Mouse (Mus musculus): ENCODE results near the gene Rhno1. TPM values are rescaled to one million over a fixed set of nuclear protein-coding genes. Genes with fewer than 3 reads are reported as not detected.

The Rhno1 gene
- total and polyA plus RNA-seq, 3 experiments, result 18.5 to 60.0 (median 28.7) TPM

DNA sequence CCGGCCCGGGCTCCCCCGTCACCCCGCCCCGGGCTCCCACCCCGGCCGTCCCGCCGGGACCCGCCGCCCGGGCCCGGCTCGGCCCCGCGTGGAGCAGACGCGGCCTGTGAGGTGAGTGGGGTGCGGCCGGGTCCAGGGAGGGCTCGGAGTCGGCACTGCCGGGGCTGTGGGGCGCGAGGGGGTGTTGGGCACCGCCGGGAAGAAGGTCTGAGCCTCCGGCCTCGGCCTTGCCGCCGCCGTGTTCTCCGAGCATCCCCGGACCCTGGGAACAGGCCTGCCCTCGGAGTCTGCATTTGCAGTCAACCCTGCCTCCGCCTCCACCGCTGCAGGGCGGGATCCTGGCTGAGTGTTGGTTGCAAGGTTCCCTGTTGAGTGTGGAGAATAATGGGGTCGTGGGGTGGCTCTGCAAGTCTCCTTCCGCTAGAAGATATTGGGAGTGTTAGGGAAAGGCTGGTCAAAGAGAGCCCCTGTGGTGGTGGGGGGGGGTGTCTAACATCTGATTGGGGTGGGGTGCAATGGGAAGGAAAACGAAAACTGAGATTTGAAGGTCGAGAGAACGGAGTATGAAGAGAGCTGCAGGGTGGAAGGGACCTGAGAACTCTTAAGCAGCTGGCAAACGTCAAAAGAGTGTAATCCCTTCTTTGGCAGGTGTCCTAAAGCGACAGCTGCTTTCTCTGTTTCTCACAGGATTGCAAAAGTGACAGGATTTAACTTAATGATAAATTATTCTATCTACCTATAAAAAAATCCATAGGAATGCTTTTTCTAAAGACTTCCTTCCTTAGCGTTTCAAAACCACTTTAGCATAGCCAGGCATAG, 505 bp upstream of the Rhno1 start:
- H3K79me2 ChIP-seq (replicated peaks; ENCODE audit: control insufficient read depth, extremely low read depth, insufficient read depth, poor library complexity, severe bottlenecking), result peaks cover 51% of the 10 kb centered on the region
- H3K36me3 ChIP-seq (replicated peaks in 1 of 2; ENCODE audit: control insufficient read depth in 1 of 2, insufficient read depth in 1 of 2, low read length in 1 of 2), result peaks cover 24 to 56% of the 10 kb centered on the region in 2 experiments
- peak overlapping the region; percentile 88 for H3K4me2 ChIP-seq (ENCODE audit: insufficient read depth, low read depth, poor library complexity, severe bottlenecking)
- no peaks in the 10 kb centered on the region for H3K9me3 ChIP-seq (replicated peaks; ENCODE audit: low read length)
- H3K27ac ChIP-seq (ENCODE audit: insufficient read depth, low read depth), result peak overlapping the region; percentile 45
- H3K4me1 ChIP-seq (ENCODE audit: control insufficient read depth in 1 of 2, insufficient read depth in 2 of 2), result peaks cover 13 to 58% of the 10 kb centered on the region in 2 experiments
- H3K27me3 ChIP-seq (replicated peaks), result no peaks in the 10 kb centered on the region
- peak overlapping the region; percentile 95 for H3K9ac ChIP-seq (ENCODE audit: insufficient read depth, low read depth)
- dilution Hi-C loops (cut with MboI; ENCODE audit: extremely low pct_ligation_motif_present, extremely low pct_unique_long_range_greater_than_20kb, low sequenced_read_pairs) (no loop called here), in situ Hi-C loops (cut with MboI; ENCODE audit: low pct_ligation_motif_present, low pct_unique_long_range_greater_than_20kb, low sequenced_read_pairs) (loop anchor here (5.0 kb wide), 1 partner anchor 49 kb away; no protein-coding TSS in a partner anchor)
- H3K4me3 ChIP-seq (replicated peaks in 1 of 3; ENCODE audit: low read depth in 2 of 3, low read length in 2 of 3, poor library complexity in 1 of 3), result peak overlapping the region; percentile 77 to 88 (median 85)
- TF ChIP-seq SIN3A (IDR thresholded peaks at IDR 0.05; ENCODE audit: low read length) (peak; percentile 45), MAZ (IDR thresholded peaks at IDR 0.05; ENCODE audit: low read depth, low read length) (no peak), UBTF (IDR thresholded peaks at IDR 0.05; ENCODE audit: low read depth, low read length) (0 out of 2 replicates have a peak, but pooled peaks have one; percentile 24), TBP (conservative IDR thresholded peaks at IDR 0.05; ENCODE audit: low read depth, low read length) (0 out of 2 replicates have a peak, but pooled peaks have one; percentile 33)
- DNase-seq (ENCODE audit: extremely low read depth), result peak; percentile 25

DNA sequence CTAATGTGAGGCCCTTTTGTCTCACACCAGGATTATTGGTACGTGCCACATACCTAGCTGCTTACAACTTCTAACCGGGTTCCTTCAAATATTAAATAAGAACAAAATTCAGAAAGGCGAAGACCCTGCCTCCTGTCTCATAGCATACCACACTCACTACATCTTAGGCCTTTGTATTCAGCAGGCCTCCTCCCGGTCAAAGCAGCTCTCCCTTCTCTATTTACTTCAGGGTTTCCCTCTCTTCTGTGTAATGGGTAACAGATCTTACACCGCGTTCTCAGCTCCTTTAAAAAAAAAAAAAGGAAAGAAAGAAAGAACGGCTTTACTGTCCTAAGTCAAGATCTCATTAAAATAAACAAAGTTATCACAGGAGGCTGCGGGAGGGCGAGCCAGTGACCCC, 810 bp downstream of the Rhno1 start:
- Histone ChIP-seq H3K4me2 (ENCODE audit: insufficient read depth, low read depth, poor library complexity, severe bottlenecking) (peak overlapping the region; percentile 89), H3K4me3 (replicated peaks in 1 of 3; ENCODE audit: low read depth in 2 of 3, low read length in 2 of 3, poor library complexity in 1 of 3) (peak overlapping the region; percentile 77 to 88 (median 85)), H3K27ac (ENCODE audit: insufficient read depth, low read depth) (no peak overlapping the region), H3K36me3 (replicated peaks in 1 of 2; ENCODE audit: control insufficient read depth in 1 of 2, insufficient read depth in 1 of 2, low read length in 1 of 2) (peaks cover 27 to 58% of the 10 kb centered on the region in 2 experiments), H3K27me3 (replicated peaks) (no peaks in the 10 kb centered on the region), H3K79me2 (replicated peaks; ENCODE audit: control insufficient read depth, extremely low read depth, insufficient read depth, poor library complexity, severe bottlenecking) (peaks cover 51% of the 10 kb centered on the region), H3K4me1 (ENCODE audit: control insufficient read depth in 1 of 2, insufficient read depth in 2 of 2) (peaks cover 13 to 58% of the 10 kb centered on the region in 2 experiments), H3K9me3 (replicated peaks; ENCODE audit: low read length) (no peaks in the 10 kb centered on the region), H3K9ac (ENCODE audit: insufficient read depth, low read depth) (peak overlapping the region; percentile 95)
- dilution Hi-C loops (cut with MboI; ENCODE audit: extremely low pct_ligation_motif_present, extremely low pct_unique_long_range_greater_than_20kb, low sequenced_read_pairs) (no loop called here), in situ Hi-C loops (cut with MboI; ENCODE audit: low pct_ligation_motif_present, low pct_unique_long_range_greater_than_20kb, low sequenced_read_pairs) (loop anchor here (5.0 kb wide), 1 partner anchor 50 kb away; no protein-coding TSS in a partner anchor)
- no peak for TF ChIP-seq ZC3H11A (IDR thresholded peaks at IDR 0.05; ENCODE audit: low read depth, low read length)
- 0 out of 2 replicates have a peak, but pooled peaks have one; percentile 36 for TF ChIP-seq SIN3A (IDR thresholded peaks at IDR 0.05; ENCODE audit: low read length)
- DNase-seq (ENCODE audit: extremely low read depth), result no peak

DNA sequence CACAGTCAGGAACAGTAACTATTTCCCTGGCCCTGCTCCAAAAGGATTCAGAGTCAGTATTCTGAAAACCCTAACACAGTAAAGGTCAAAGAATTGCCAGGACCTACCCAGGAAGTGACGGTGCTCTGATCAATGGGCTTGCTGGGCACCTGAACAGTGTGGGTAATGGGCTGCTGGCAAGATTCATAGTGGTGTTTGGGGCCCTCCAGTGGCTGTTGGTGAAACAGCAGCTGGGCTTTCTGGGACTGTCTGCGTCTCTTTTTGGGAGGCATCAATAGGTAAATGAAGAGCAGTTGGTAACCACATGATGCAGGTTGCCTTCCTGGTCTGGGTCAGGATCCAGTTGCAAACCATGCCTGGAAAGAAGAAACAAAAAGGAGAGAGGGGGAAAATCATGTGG, 3.7 kb downstream of the Rhno1 start:
- Histone ChIP-seq H3K27me3 (replicated peaks) (no peaks in the 10 kb centered on the region), H3K4me2 (ENCODE audit: insufficient read depth, low read depth, poor library complexity, severe bottlenecking) (no peak overlapping the region), H3K36me3 (replicated peaks in 1 of 2; ENCODE audit: control insufficient read depth in 1 of 2, insufficient read depth in 1 of 2, low read length in 1 of 2) (peaks cover 22 to 42% of the 10 kb centered on the region in 2 experiments), H3K4me3 (replicated peaks in 1 of 3; ENCODE audit: low read depth in 2 of 3, low read length in 2 of 3, poor library complexity in 1 of 3) (no peak overlapping the region), H3K9ac (ENCODE audit: insufficient read depth, low read depth) (no peak overlapping the region), H3K27ac (ENCODE audit: insufficient read depth, low read depth) (no peak overlapping the region), H3K9me3 (replicated peaks; ENCODE audit: low read length) (no peaks in the 10 kb centered on the region), H3K79me2 (replicated peaks; ENCODE audit: control insufficient read depth, extremely low read depth, insufficient read depth, poor library complexity, severe bottlenecking) (peaks cover 38% of the 10 kb centered on the region), H3K4me1 (ENCODE audit: control insufficient read depth in 1 of 2, insufficient read depth in 2 of 2) (peaks cover 9 to 53% of the 10 kb centered on the region in 2 experiments)
- DNase-seq (ENCODE audit: extremely low read depth), result peak; percentile 58
- dilution Hi-C loops (cut with MboI; ENCODE audit: extremely low pct_ligation_motif_present, extremely low pct_unique_long_range_greater_than_20kb, low sequenced_read_pairs) (no loop called here), in situ Hi-C loops (cut with MboI; ENCODE audit: low pct_ligation_motif_present, low pct_unique_long_range_greater_than_20kb, low sequenced_read_pairs) (loop anchor here (5.0 kb wide), 1 partner anchor 37 kb away; no protein-coding TSS in a partner anchor)
- TF ChIP-seq ELF1 (IDR thresholded peaks at IDR 0.05; ENCODE audit: low read depth, low read length), result no peak
- TF ChIP-seq JUND (conservative IDR thresholded peaks at IDR 0.05; ENCODE audit: low read depth, low read length), result no peak
- TF ChIP-seq RAD21 (IDR thresholded peaks at IDR 0.05; ENCODE audit: low read depth, low read length), result peak; percentile 73
- no peak for TF ChIP-seq MEF2A (IDR thresholded peaks at IDR 0.05; ENCODE audit: borderline replicate concordance, low read depth, low read length)
- peak; percentile 68 to 85 for TF ChIP-seq CTCF (conservative IDR thresholded peaks at IDR 0.05 in 1 of 2, IDR thresholded peaks at IDR 0.05 in 1 of 2; ENCODE audit: low read depth in 2 of 2, low read length in 2 of 2)
- TF ChIP-seq SMC3 (IDR thresholded peaks at IDR 0.05; ENCODE audit: low read depth, low read length), result peak; percentile 62
- TF ChIP-seq MAX (IDR thresholded peaks at IDR 0.05; ENCODE audit: low read length), result no peak

All from CH12.LX (cell line).